Mouse (Mus musculus): Measurements from ENCODE around the gene Kat6b.
"Not testable (repeated sequence)": the region's sequence is repeated elsewhere in the genome, so short reads cannot be mapped to it uniquely, and the experiment has no call there.

Gene Kat6b

DNA sequence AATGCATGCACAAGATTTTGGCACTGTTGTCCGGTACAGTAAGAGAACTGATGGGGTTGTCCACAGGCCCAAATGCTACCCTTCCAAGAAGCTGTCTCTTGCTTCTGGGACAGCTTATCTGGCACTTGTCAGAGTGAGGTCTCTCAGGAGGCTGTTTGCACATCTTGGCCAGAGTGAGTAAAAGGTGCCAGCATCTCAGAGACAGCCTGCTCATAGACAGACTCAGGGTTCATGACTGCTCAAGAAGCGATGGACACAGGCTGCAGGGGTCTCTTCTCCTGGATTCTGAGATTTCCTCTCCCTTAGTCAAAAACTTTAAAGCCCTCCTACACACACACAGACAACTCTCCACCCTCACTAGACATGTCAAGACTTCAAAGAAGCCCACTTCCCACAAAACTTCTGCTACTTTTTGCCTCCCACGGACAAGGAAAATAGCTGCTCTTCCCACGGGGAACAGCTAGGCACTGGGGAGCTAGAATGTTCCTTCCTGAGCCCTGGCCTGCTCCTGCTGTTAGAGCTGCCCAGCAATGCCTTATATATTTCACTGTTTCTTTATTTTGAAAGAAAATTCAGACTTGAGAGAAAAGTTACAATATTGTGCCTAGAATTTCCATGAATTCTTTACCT, 159.7 kb downstream of the Kat6b start:
- intact Hi-C loops (cut with DNase I): no loop called here

DNA sequence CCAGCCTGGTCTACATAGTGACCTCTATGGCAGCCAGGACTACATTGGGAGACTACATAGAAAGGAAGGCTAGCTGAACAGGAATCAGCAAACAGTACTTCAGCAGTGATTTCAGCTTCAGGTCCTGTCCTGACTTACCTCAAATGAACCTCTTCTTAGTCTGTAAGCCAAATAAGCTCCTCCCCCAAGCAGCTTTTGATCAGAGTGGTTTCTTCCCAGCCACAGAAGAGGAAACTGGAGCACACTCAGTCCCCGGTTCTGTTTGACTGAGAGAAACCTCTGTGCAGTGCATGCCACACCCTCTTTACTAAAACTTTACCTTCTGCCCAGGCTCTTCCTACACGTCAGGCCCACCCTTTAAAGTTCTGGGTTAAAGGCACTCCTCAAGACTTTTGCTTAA, 172.6 kb downstream of the Kat6b start:
- intact Hi-C loops (cut with DNase I): no loop called here

DNA sequence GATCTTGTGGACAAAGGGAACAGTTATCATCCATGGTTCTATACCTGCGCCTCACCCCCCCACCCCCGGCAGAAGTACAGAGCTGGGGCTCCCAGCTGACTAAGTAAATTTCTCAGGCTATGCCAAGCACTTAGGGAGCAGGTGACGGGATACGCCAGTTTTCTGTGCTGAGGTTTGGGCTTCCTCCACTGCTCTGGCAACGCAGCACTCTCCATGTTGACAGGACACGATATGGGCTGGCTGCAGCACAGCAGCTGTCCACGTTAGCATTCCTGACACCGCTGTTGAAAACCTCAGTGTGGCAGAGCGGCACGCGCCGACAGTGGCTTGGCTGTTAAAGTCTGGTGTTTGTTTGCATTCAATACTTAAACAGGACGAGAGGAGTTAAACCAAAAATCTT, 177.9 kb downstream of the Kat6b start:
- intact Hi-C loops (cut with DNase I): loop anchor here (5.0 kb wide), 1 partner anchor 522 kb away; no protein-coding TSS in a partner anchor

GRCm38 (mm10) chr14:21659652-21660051, 178.4 kb downstream of the Kat6b start:
- intact Hi-C loops (cut with DNase I): loop anchor here (5.0 kb wide), 1 partner anchor 522 kb away; no protein-coding TSS in a partner anchor

GRCm38 (mm10) chr14:21662465-21663142, 181.4 kb downstream of the Kat6b start:
- intact Hi-C loops (cut with DNase I): no loop called here

GRCm38 (mm10) chr14:21669218-21669617, 188.0 kb downstream of the Kat6b start:
- intact Hi-C loops (cut with DNase I): no loop called here

DNA sequence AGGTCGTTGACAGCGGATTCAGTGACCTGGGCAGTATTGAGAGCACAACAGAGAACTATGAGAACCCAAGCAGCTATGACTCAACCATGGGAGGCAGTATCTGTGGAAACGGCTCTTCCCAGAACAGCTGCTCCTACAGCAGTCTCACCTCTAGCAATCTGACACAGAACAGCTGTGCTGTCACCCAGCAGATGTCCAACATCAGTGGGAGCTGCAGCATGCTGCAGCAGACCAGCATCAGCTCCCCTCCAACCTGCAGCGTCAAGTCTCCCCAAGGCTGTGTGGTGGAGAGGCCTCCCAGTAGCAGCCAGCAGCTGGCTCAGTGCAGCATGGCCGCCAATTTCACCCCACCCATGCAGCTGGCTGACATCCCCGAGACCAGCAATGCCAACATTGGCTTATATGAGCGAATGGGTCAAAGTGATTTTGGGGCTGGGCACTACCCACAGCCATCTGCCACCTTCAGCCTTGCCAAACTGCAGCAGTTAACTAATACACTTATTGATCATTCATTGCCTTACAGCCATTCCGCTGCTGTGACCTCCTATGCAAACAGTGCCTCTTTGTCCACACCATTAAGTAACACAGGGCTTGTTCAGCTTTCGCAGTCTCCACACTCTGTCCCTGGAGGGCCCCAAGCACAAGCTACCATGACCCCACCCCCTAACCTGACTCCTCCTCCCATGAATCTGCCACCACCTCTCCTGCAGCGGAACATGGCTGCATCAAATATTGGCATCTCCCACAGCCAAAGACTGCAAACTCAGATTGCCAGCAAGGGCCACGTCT, 188.6 kb downstream of the Kat6b start:
- intact Hi-C loops (cut with DNase I): no loop called here

DNA sequence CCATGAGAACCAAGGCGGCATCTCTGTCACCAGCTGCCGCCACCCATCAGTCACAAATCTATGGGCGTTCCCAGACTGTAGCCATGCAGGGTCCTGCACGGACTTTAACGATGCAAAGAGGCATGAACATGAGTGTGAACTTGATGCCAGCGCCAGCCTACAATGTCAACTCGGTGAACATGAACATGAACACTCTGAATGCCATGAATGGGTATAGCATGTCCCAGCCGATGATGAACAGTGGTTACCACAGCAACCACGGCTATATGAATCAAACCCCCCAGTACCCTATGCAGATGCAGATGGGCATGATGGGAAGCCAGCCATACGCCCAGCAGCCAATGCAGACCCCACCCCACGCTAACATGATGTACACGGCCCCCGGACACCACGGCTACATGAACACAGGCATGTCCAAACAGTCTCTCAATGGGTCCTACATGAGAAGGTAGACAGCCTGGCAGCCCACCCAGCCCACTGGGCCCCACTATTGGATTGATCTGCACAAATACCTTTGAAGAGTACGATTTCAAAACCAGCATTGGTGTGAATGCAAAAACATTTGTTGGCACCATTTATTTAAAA, 189.3 kb downstream of the Kat6b start:
- intact Hi-C loops (cut with DNase I): not testable (repeated sequence)

- intact Hi-C loops (cut with DNase I): no loop called here
These were observed 191.9 kb downstream of the Kat6b start for GRCm38 (mm10) chr14:21673100-21673499.

DNA sequence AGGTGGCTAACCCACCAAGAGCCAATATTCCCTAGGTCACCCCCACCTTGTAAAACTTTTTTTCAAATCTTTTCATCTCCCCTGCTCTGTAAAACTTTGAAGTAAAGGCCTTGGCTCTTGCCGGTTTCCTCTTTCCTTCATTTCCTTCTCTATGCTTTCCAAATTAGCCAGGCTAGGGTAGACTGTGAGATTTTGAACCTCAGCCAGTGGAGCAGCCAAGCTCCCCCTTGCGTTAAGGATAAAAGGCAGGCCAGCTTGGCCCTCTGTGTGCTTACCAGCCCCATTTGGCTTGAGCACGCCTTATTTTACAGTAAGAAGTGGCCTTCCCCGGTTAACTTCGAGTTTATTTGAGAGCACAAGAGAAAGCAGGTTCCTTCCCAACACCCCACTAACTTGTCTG, 193.2 kb downstream of the Kat6b start:
- intact Hi-C loops (cut with DNase I): no loop called here

DNA sequence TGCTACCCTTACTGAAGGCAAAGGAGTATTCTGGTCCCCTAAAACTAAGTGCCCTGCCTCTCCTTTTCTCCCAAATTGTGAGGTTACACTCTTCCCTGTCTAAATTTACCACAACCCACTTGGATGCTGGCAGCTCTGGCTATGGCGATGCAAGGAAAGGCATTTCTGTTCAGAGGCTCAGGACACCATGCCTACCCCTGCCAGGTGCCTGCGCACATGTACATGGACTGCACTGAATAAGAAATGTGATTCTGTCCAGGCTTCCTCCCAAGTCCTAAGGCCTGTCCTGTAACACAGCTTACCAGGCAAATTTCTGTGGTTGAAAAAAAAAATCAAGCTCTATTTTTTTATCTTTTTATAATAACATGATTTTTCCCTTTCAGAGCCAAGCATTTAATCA, 195.0 kb downstream of the Kat6b start:
- intact Hi-C loops (cut with DNase I): no loop called here

GRCm38 (mm10) chr14:21678509-21679285, 197.5 kb downstream of the Kat6b start:
- intact Hi-C loops (cut with DNase I): loop anchor here (2.0 kb wide), 1 partner anchor 62 kb away; no protein-coding TSS in a partner anchor

DNA sequence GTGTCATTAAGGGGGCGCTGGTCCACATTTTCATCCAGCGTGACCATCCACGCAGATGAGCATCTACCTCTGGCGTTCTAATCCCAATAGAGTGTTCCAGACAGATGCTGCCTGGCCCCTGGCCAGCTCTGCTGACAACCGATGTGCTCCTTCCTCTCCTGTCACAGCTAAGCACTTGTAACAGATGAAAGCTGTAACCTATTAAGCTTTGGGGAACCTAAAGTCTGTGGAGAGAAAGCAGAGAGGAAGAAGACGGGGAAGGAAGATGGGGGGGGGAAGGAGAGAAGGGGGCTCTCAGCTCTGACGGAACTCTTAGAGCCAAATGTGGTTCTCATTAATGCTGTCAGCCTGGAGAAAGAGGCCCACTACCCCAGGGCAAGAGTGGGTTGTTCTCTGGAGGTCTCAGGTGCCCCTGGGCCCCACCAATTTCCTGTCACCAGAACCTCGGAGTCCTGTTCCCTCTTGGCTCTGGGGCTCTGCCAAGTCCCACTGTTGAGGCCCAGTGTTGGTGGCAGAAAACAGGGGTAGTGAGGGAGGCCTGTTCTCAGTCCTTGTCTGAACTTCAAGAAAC, 198.5 kb downstream of the Kat6b start:
- intact Hi-C loops (cut with DNase I): loop anchor here (2.0 kb wide), 1 partner anchor 61 kb away; no protein-coding TSS in a partner anchor

DNA sequence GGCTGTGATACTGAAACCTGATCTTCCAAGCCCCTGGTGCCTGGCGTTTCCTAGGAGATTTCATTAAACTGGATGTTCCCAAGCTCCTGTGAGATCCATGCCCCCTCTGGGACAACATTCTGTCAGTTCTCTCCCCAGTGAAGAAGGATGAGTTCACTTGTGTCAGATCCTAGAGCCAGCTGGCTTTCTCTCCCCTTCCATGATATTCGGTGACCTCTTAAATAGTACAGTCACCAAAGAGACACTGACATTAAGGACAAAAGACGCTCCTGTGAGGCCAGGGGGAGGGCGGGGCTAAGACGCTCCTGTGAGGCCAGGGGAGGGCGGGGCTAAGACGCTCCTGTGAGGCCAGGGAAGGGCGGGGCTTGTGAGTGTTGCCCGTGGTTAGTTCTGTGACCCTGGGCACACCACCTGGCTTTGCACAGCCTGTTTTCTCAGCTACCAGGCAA, 201.5 kb downstream of the Kat6b start:
- intact Hi-C loops (cut with DNase I): no loop called here

DNA sequence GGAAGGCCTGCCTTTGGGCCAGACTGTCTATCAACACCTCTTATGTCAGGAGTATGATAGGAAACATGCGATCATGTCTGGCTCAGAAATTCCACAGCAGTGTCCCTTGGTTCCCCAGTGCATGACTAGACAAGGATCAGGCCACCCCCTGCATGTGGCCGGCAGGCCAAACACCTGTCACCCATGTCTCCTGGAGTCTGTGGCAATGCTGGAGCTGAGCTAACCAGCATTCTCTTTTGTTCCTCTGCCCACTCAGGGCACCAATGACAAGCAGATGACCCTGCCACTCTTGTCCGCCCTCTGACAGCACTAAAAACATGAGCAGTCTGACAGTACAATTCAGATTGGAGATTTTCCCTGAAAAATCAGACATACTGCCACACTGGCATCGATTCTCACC, 202.6 kb downstream of the Kat6b start:
- intact Hi-C loops (cut with DNase I): no loop called here

DNA sequence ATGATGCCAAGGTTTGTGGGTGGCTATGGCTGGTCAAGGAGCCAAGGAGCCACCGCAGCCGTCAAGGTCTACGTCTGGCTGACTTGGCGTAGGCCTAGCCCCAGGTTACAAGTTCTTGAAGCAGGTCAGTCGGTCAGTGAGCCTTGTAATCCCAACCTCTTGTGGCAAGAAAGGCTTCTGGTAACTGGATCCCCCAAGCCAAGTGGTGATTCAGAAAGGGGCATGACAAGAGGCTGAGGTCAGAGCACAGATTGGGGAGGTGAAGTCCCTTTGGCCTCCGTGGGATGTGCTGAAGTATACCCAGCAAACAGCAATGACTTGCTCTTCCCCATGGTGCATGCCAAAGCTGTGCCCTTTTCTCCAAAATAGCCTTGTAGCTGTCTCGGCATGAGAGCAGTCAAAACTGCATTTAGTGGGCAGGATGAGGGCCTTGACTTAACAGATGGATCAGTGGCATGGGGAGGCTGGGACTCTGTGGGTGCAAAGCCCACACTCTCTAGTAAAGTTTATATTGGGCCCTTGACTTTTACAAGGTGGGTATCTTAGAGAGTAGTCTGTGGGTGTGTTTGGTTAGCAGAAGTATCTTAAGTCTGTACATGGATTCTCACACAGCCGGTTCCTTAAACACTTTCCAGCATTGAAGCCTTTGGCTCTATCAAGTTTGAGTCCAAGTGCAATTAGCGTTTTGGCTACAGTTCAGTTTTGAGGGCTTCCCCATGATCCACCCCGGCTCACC, 204.3 kb downstream of the Kat6b start:
- intact Hi-C loops (cut with DNase I): no loop called here

GRCm38 (mm10) chr14:21686376-21687279, 205.4 kb downstream of the Kat6b start:
- intact Hi-C loops (cut with DNase I): no loop called here

GRCm38 (mm10) chr14:21691070-21691469, 209.8 kb downstream of the Kat6b start:
- intact Hi-C loops (cut with DNase I): no loop called here

DNA sequence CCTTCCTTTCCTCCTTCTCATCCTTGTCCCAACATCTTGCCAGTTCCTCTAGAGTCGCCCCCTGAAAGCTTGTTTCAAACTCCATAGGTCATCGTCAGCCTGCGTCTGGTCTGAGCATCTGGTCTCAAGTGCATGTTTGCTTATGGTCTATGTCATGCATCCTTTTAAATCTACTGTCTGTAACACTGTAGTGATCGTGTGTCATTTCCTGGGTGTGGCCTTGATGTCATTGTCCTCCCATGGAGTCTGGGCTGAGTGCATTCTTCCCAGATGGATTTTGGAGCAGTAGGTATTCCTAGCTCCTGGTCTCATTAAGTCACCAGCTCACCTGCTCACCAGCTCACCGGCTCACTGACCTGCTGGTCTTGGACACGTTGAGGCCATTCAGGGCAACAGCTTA, 213.8 kb downstream of the Kat6b start:
- intact Hi-C loops (cut with DNase I): no loop called here

All from adrenal gland (tissue).